Comparison of ENCODE assay signal across 11 mouse cellular contexts in the genomic region with DNA sequence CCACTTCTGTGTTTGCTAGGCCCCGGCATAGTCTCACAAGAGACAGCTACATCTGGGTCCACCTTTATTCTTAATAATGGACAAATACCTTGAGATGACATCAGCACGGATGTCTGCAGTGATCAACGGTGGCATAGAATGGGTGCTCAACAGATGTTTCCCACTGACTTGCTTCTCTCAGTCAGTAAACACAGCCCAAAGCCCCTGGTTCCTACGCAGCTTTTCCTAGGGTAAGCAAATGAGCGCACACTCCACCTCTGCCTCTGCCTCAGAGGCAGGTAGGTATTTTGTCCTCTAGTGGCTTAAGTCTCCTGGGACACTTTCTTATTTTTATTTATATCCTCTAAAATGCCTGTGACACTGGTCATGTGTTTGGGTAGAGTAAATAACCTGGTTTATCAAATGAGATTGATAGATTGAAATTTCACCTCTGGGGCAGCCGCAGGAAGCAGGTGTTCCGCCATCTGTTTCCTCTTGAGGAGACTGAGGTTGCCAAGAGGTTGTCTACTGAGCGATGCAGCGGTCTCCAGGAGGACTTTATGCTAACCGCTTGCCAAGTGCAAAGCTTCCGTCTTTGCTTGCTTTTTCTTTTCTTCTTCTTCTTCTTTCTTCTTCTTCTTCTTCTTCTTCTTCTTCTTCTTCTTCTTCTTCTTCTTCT.
DNase-seq lines count a peak whose midpoint lies in the region; ATAC-seq and TF ChIP-seq lines count a peak whose summit lies in the region.
"Had no signal": no experiment of that assay in that cellular context is flagged by ENCODE, and none has a peak within 500 bp of the region (broad histone marks: within the 10 kb centered on the region; RNA-seq: fewer than 3 reads in every experiment).

No protein-coding gene starts in this region.

- no peaks in the 10 kb centered on the region for H3K36me3 ChIP-seq in kidney, embryonic 14.5 days (ENCODE audit: control insufficient read depth, insufficient read depth, low read length)
- no peaks in the 10 kb centered on the region for H3K36me3 ChIP-seq in neural tube, embryonic 15.5 days
- H3K36me3 ChIP-seq: hindbrain, embryonic 12.5 days; limb, embryonic 12.5 days had no signal

- TF ChIP-seq POLR2A in lung, adult 2 months (IDR thresholded peaks at IDR 0.05; ENCODE audit: borderline replicate concordance, extremely low read depth, low read depth, low read length): no peak

- H3K4me1 ChIP-seq in kidney, embryonic 14.5 days (ENCODE audit: control insufficient read depth, insufficient read depth, low read length): no peaks in the 10 kb centered on the region
- H3K4me1 ChIP-seq in neural tube, embryonic 15.5 days: peaks cover 3% of the 10 kb centered on the region; the same call in 1 of the 2 replicates
- H3K4me1 ChIP-seq in lung, adult 2 months (ENCODE audit: control insufficient read depth, insufficient read depth, low read length): no peaks in the 10 kb centered on the region; the same call in 1 of the 2 replicates
- H3K4me1 ChIP-seq: hindbrain, embryonic 12.5 days; limb, embryonic 12.5 days had no signal

- no peak overlapping the region for H3K9ac ChIP-seq in kidney, embryonic 14.5 days (ENCODE audit: low read depth, low read length)
- H3K9ac ChIP-seq in neural tube, embryonic 15.5 days (replicated peaks): no peak overlapping the region
- H3K9ac ChIP-seq: hindbrain, embryonic 12.5 days; limb, embryonic 12.5 days had no signal

- no peak for TF ChIP-seq CTCF in left cerebral cortex, adult 2 months (IDR thresholded peaks at IDR 0.05)
- no peak for TF ChIP-seq CTCF in lung, adult 2 months (IDR thresholded peaks at IDR 0.05; ENCODE audit: insufficient read depth, low read length)

- H3K4me2 ChIP-seq in kidney, embryonic 14.5 days (replicated peaks; ENCODE audit: low read depth, low read length): no peak overlapping the region
- H3K4me2 ChIP-seq in neural tube, embryonic 15.5 days: no peak overlapping the region
- H3K4me2 ChIP-seq: hindbrain, embryonic 12.5 days; limb, embryonic 12.5 days had no signal

- 81% methylated on average over 11 of the region's 11 CpGs for WGBS in kidney, embryonic 14.5 days
- WGBS in neural tube, embryonic 15.5 days: 83% methylated on average over 11 of the region's 11 CpGs
- WGBS in lung, adult 2 months: 45% methylated on average over 11 of the region's 11 CpGs

- intact Hi-C loops in left cerebral cortex, adult 2 months (cut with DNase I): no loop called here

- no peaks in the 10 kb centered on the region for H3K27me3 ChIP-seq in kidney, embryonic 14.5 days (ENCODE audit: control insufficient read depth, insufficient read depth, low read length)
- H3K27me3 ChIP-seq in neural tube, embryonic 15.5 days (replicated peaks): no peaks in the 10 kb centered on the region
- H3K27me3 ChIP-seq: hindbrain, embryonic 12.5 days; limb, embryonic 12.5 days had no signal

- no peak overlapping the region for H3K4me3 ChIP-seq in kidney, embryonic 14.5 days (ENCODE audit: low read length)
- H3K4me3 ChIP-seq in left cerebral cortex, adult 2 months: no peak overlapping the region
- H3K4me3 ChIP-seq in neural tube, embryonic 15.5 days (replicated peaks): no peak overlapping the region
- H3K4me3 ChIP-seq in lung, adult 2 months (replicated peaks; ENCODE audit: extremely low read depth, low read depth, low read length): no peak overlapping the region
- H3K4me3 ChIP-seq: heart, adult 2 months; hindbrain, embryonic 12.5 days; limb, embryonic 12.5 days had no signal

- peak; percentile 35 for DNase-seq in kidney, adult 11 months
- DNase-seq in CD4-positive, CD25-positive, alpha-beta regulatory T cell, adult 2 months (ENCODE audit: low read depth, low spot score): peak; percentile 51
- peak; percentile 25 to 59 for DNase-seq in kidney, postnatal 25 days
- peak; percentile 86 for DNase-seq in thymus, postnatal 0 days (ENCODE audit: low spot score)
- no peak for DNase-seq in left cerebral cortex, adult 2 months (ENCODE audit: extremely low spot score in 1 of 2, low spot score in 2 of 2)
- no peak for DNase-seq in lung, adult 2 months

- no peak overlapping the region for H3K27ac ChIP-seq in kidney, embryonic 14.5 days (ENCODE audit: low read depth, low read length)
- H3K27ac ChIP-seq in left cerebral cortex, adult 2 months: no peak overlapping the region
- H3K27ac ChIP-seq in neural tube, embryonic 15.5 days (replicated peaks): no peak overlapping the region
- H3K27ac ChIP-seq: heart, adult 2 months; hindbrain, embryonic 12.5 days; limb, embryonic 12.5 days had no signal

- ATAC-seq in kidney, embryonic 14.5 days (ENCODE audit: low FRiP score, low TSS enrichment): no peak
- no peak for ATAC-seq in neural tube, embryonic 15.5 days (ENCODE audit: low FRiP score)

- no peaks in the 10 kb centered on the region for H3K9me3 ChIP-seq in kidney, embryonic 14.5 days (ENCODE audit: control insufficient read depth, low read length)
- H3K9me3 ChIP-seq in neural tube, embryonic 15.5 days (replicated peaks): no peaks in the 10 kb centered on the region
- H3K9me3 ChIP-seq: hindbrain, embryonic 12.5 days; limb, embryonic 12.5 days had no signal

Comparison
In these comparisons a context has a peak if more than half of its experiments do, and no peak if none do; other contexts are left out.
1. DNase-seq: peak in kidney, adult 11 months (single experiment), CD4-positive, CD25-positive, alpha-beta regulatory T cell, adult 2 months (single experiment), kidney, postnatal 25 days (2 of 2) and thymus, postnatal 0 days (single experiment); none in left cerebral cortex, adult 2 months (0 of 2) and lung, adult 2 months (single experiment).